Mouse (Mus musculus): ENCODE measurements around the gene Elof1.
"Not testable (repeated sequence)": the region's sequence is repeated elsewhere in the genome, so short reads cannot be mapped to it uniquely, and the experiment has no call there.

Elof1 gene

GRCm38 (mm10) chr9:22092746-22093145 is 24.2 kb downstream of the Elof1 start:
- no peak for DNase-seq (ENCODE audit: low spot score)

- DNase-seq (ENCODE audit: low spot score): no peak
Measured at GRCm38 (mm10) chr9:22089986-22090385, 27.0 kb downstream of the Elof1 start.

- no peak for DNase-seq (ENCODE audit: low spot score)
Measured at GRCm38 (mm10) chr9:22089281-22089680, 27.7 kb downstream of the Elof1 start.

GRCm38 (mm10) chr9:22087034-22087618 is 29.8 kb downstream of the Elof1 start:
- no peak for DNase-seq (ENCODE audit: low spot score)

- no peak for DNase-seq (ENCODE audit: low spot score)
Measured at GRCm38 (mm10) chr9:22086012-22086411, 31.0 kb downstream of the Elof1 start.

GRCm38 (mm10) chr9:22085022-22085834 is 31.7 kb downstream of the Elof1 start, which contains the start of gene Ecsit:
Gene Ecsit, minus strand, starts transcription at chr9:22085438.
- DNase-seq (ENCODE audit: low spot score): peak; percentile 97

- no peak for DNase-seq (ENCODE audit: low spot score)
Measured at GRCm38 (mm10) chr9:22084667-22085021, 32.3 kb downstream of the Elof1 start.

GRCm38 (mm10) chr9:22076223-22076622 is 40.7 kb downstream of the Elof1 start:
- no peak for DNase-seq (ENCODE audit: low spot score)

- not testable (repeated sequence) for DNase-seq (ENCODE audit: low spot score)
Measured at GRCm38 (mm10) chr9:22075778-22076177, 41.2 kb downstream of the Elof1 start.

- no peak for DNase-seq (ENCODE audit: low spot score)
Measured at GRCm38 (mm10) chr9:22072276-22072675, 44.7 kb downstream of the Elof1 start.

- peak; percentile 97 for DNase-seq (ENCODE audit: low spot score)
Measured at GRCm38 (mm10) chr9:22070791-22071573, 46.0 kb downstream of the Elof1 start, which contains the start of the genes Gm49318 and Zfp653. Gene Gm49318, minus strand, starts transcription at chr9:22071259. Gene Zfp653, minus strand, starts transcription at chr9:22071376.

GRCm38 (mm10) chr9:22069881-22070553 is 47.0 kb downstream of the Elof1 start:
- no peak for DNase-seq (ENCODE audit: low spot score)

GRCm38 (mm10) chr9:22067195-22067594 is 49.8 kb downstream of the Elof1 start:
- DNase-seq (ENCODE audit: low spot score): no peak

GRCm38 (mm10) chr9:22066433-22066832 is 50.5 kb downstream of the Elof1 start:
- peak; percentile 62 for DNase-seq (ENCODE audit: low spot score)

- DNase-seq (ENCODE audit: low spot score): no peak
Measured at GRCm38 (mm10) chr9:22065642-22066041, 51.3 kb downstream of the Elof1 start.

GRCm38 (mm10) chr9:22064341-22064740 is 52.6 kb downstream of the Elof1 start:
- DNase-seq (ENCODE audit: low spot score): peak; percentile 62

Data from layer of hippocampus, adult 11-12 months (tissue).